Mouse (Mus musculus): ENCODE data around the gene 2210011C24Rik.
"Not testable (repeated sequence)": the region's sequence is repeated elsewhere in the genome, so short reads cannot be mapped to it uniquely, and the experiment has no call there.

The 2210011C24Rik gene

GRCm38 (mm10) chr8:83994030-83994429, 17.9 kb downstream of the 2210011C24Rik start:
- no peak for DNase-seq (ENCODE audit: low spot score in 2 of 2)

- no peak for DNase-seq (ENCODE audit: low spot score in 2 of 2)
These were observed 19.5 kb downstream of the 2210011C24Rik start for GRCm38 (mm10) chr8:83992488-83992887.

GRCm38 (mm10) chr8:83990170-83990569, 21.8 kb downstream of the 2210011C24Rik start:
- no peak for DNase-seq (ENCODE audit: low spot score in 2 of 2)

GRCm38 (mm10) chr8:83989243-83989642, 22.7 kb downstream of the 2210011C24Rik start:
- no peak for DNase-seq (ENCODE audit: low spot score in 2 of 2)

- not testable (repeated sequence) for DNase-seq (ENCODE audit: low spot score in 2 of 2)
These were observed 28.7 kb downstream of the 2210011C24Rik start for GRCm38 (mm10) chr8:83983222-83983621.

GRCm38 (mm10) chr8:83982449-83982848, 29.5 kb downstream of the 2210011C24Rik start:
- DNase-seq (ENCODE audit: low spot score in 2 of 2), result no peak

GRCm38 (mm10) chr8:83981533-83981932, 30.4 kb downstream of the 2210011C24Rik start:
- no peak for DNase-seq (ENCODE audit: low spot score in 2 of 2)

- peak in 1 of 2 experiments; percentile 49 for DNase-seq (ENCODE audit: low spot score in 2 of 2)
These were observed 31.1 kb downstream of the 2210011C24Rik start for GRCm38 (mm10) chr8:83980845-83981244.

- DNase-seq (ENCODE audit: low spot score in 2 of 2), result peak in 1 of 2 experiments; percentile 22
These were observed 31.7 kb downstream of the 2210011C24Rik start for GRCm38 (mm10) chr8:83980250-83980649.

GRCm38 (mm10) chr8:83978200-83978599, 33.8 kb downstream of the 2210011C24Rik start:
- peak in 1 of 2 experiments; percentile 21 for DNase-seq (ENCODE audit: low spot score in 2 of 2)

GRCm38 (mm10) chr8:83977646-83978045, 34.3 kb downstream of the 2210011C24Rik start:
- DNase-seq (ENCODE audit: low spot score in 2 of 2), result peak in 1 of 2 experiments; percentile 25

GRCm38 (mm10) chr8:83976779-83977350, 35.1 kb downstream of the 2210011C24Rik start:
- DNase-seq (ENCODE audit: low spot score in 2 of 2), result peak in 1 of 2 experiments; percentile 37

GRCm38 (mm10) chr8:83976101-83976630, 35.8 kb downstream of the 2210011C24Rik start:
- peak in 1 of 2 experiments; percentile 21 for DNase-seq (ENCODE audit: low spot score in 2 of 2)

- DNase-seq (ENCODE audit: low spot score in 2 of 2), result no peak
These were observed 37.5 kb downstream of the 2210011C24Rik start for GRCm38 (mm10) chr8:83974521-83974920.

GRCm38 (mm10) chr8:83973161-83974031, 38.6 kb downstream of the 2210011C24Rik start:
- DNase-seq (ENCODE audit: low spot score in 2 of 2), result peak; percentile 40 to 58

- peak; percentile 100 for DNase-seq (ENCODE audit: low spot score in 2 of 2)
These were observed 39.5 kb downstream of the 2210011C24Rik start, which contains the start of gene Prkaca for GRCm38 (mm10) chr8:83972150-83973120. Gene Prkaca (plus strand): TSS chr8:83972993.

GRCm38 (mm10) chr8:83971661-83972060, 40.3 kb downstream of the 2210011C24Rik start:
- peak in 1 of 2 experiments; percentile 22 for DNase-seq (ENCODE audit: low spot score in 2 of 2)

- no peak for DNase-seq (ENCODE audit: low spot score in 2 of 2)
These were observed 40.9 kb downstream of the 2210011C24Rik start for GRCm38 (mm10) chr8:83971121-83971520.

GRCm38 (mm10) chr8:83967701-83968100, 44.3 kb downstream of the 2210011C24Rik start:
- DNase-seq (ENCODE audit: low spot score in 2 of 2), result no peak

GRCm38 (mm10) chr8:83964015-83964765, 47.8 kb downstream of the 2210011C24Rik start:
- DNase-seq (ENCODE audit: low spot score in 2 of 2), result no peak
